Mouse (Mus musculus): ENCODE measurements around the gene Sbsn. TPM values are rescaled to one million over a fixed set of nuclear protein-coding genes. Genes with fewer than 3 reads are reported as not detected.
"Not testable (repeated sequence)": the region's sequence is repeated elsewhere in the genome, so short reads cannot be mapped to it uniquely, and the experiment has no call there.

The Sbsn gene
- total RNA-seq (2021): 100 to 1,000 TPM; 326 to 370 TPM
- long read RNA-seq, experiment 1, transcript Sbsn-203 (4 exons, 732 nt): major isoform, 163 of 284 reads
- long read RNA-seq, experiment 1, transcript Sbsn-201 (4 exons, 2,221 nt): minor isoform, 100 of 284 reads
- long read RNA-seq, experiment 1, partial matches to known transcripts: 11 of 284 reads
- long read RNA-seq, experiment 1, other reads (novel, unspliced or antisense): 4 of 284 reads
- long read RNA-seq, experiment 2, transcript Sbsn-201 (4 exons, 2,221 nt): minor isoform, 18 of 139 reads
- long read RNA-seq, experiment 2, transcript Sbsn-203 (4 exons, 732 nt): major isoform, 118 of 139 reads
- long read RNA-seq, experiment 2, partial matches to known transcripts: 0 of 139 reads
- long read RNA-seq, experiment 2, other reads (novel, unspliced or antisense): 0 of 139 reads

DNA sequence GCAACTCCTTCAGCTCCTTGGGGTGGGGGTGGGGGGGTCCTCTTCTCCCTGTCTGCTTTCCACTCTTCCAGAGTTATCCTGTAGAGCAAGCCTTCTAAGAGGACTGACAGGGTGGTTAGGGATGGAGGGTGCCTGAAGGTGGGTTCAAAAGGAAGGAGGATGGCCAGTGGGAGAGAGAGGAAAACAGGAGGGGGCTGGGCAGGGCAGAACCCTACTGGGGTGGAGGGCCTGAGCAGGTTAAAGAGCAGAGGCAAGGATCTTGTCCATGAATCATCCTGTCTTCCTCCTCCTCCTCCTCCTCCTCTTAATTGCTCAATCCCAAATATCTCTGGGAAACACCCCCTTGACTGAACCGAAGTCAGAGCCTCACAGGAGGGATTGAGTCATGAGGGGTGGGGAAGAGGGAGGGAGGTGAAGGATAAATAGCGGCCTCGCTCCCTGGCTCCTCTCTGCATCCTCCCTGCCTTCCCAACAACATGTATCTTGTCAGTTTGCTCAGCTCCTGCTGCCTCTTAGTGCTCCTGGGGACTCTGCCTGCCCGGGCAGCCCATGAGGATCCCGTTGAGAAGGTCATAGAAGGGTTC, at the start of gene Sbsn:
TSS of gene Sbsn (plus strand) at position 386 of the 584 bp plus-strand sequence.
- peak; percentile 64 to 72 for DNase-seq

DNA sequence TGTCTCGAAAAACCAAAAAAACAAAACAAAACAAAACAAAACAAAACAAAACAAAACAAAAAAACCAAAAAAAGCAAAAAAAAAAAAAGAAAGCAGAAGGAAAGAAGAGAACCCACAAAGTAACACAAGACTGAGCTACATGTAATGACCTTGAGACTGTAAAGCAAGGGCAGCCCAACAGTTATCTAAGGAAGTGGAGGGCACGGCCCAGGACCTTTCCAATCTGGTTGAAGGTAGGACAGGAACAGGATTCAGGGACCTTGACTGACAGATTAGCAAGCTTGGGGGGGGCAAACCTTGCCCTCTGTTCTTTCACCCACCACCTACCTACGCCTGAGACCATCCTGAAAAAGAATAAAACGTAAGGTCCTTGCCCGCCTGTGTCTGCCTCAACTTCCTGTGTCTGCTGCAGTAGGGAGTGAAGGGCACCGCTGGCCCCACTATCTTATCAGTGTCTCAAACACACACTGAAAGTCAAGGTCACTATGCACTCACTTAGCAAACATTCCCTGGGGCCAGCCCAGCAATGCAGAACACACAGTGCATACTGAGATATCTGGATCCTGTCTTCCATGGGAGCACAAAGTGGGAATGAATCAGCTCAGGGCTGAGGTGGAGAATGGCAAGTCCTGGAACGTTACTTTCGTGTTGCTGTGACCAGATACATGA, 44.9 kb upstream of the Sbsn start:
- peak; percentile 73 to 75 for DNase-seq

DNA sequence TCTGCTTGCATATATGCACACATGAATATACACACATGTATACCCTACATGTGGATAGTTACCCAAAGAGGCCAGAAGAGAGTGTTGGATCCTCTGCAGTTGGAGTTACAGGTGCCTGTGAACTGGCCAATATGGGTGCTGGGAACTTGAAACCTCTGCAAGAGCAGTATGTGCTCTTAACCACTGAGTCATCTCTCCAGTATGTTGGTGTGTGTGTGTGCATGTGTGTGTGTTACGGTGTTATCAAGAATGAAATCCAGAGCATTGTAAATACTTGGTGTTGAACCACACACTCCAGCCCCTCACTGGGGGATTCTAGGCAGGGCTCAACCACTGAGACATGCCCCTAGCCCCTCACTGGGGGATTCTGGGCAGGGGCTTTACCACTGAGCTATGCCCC, 43.8 kb upstream of the Sbsn start:
- DNase-seq: no peak

DNA sequence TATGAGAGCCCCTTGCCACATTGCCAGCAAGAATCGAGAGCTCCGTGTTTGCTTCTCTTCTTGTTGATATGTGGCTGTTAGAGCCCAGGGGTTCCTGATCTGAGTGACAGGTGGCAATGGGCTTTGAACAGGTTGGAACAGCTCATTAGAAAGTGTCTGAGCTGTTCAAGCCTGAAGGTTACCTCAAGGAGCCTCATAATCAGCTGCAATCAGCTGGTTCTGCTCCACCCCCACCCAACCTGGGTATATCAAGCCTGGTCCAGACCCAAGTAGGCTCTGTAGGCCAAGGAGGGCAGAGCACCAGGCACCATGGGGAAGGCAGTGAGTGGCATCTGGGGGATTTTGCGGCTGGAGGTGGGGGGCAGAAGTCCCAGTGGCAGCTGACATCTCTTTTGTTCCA, 39.3 kb upstream of the Sbsn start, which contains the start of gene Atp4a:
TSS of gene Atp4a (plus strand) at position 268 of the 400 bp plus-strand sequence.
- DNase-seq: no peak

DNA sequence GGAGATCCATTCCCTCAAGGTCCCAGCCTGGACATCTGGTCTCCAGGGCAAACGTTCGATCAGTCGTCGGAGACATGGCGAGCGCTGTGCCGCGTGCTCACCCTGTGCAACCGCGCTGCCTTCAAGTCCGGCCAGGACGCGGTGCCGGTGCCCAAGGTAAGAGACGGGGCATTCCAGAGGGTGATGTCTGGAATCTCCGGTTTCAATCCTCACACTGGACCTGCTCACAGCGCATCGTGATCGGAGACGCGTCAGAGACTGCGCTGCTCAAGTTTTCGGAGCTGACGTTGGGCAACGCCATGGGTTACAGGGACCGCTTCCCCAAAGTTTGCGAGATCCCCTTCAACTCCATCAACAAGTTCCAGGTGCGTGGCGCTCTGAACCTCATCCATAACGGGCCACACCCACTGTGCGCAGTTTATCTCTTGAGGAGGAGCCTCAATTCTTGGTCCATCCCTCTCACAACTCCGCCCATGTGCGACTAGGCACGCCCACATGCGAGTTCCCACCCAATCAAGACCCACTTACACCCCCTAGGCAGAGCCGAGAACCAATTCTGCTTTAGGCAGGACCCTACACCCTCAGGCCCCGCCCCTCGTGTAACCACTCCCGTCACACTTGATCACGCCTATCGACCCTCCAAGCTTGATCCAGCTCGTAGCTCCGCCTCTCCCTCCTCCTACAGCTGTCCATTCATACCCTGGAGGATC, 34.1 kb upstream of the Sbsn start:
- peak; percentile 91 to 94 for DNase-seq

DNA sequence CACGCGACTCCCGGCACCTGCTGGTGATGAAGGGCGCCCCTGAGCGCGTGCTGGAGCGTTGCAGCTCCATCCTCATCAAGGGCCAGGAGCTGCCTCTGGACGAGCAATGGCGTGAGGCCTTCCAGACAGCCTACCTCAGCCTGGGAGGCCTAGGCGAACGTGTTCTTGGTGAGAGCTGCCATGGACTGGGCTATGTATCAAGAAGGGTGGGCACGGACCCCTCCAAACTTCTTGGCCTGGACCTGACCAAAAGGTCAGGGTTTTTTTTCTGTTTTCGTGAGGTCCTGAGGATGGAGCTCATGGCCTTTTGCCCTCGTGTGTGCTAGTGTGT, 33.6 kb upstream of the Sbsn start:
- DNase-seq: no peak

DNA sequence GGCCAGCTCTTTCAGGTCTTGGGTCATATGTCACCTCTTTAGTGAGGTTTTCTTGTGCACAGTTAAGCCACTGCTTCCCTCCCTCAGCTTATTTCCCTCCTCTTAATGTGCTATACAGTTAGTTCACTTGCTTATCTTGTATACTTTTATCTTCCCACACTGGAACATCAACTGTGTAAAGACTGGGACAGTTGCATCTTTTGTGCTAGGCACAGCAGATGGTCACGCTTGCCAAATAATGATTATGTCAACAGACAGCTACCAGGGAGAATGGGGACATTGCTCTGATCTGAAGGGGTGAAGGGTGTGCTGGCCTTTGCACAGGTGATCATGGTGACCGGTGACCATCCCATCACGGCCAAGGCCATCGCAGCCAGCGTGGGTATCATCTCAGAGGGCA, 31.6 kb upstream of the Sbsn start:
- DNase-seq: no peak

DNA sequence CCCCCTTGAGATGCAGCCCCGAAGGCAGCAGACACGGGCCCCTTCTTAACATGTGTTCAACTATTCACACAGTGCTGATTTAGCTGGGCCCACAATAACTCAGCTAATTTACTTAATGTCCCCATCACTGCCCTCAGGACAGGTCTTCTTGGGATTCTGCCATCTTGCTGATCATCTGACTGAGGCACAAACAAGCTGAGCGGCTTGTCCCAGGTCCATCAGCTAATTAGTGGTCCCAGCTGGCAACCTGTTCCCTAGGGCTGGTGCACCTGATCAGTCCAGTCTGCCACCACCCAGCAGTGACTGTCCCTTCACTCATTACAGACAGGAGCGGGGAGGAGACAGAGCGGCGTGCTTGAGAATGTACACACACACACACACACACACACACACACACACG, 30.0 kb upstream of the Sbsn start:
- DNase-seq: no peak

DNA sequence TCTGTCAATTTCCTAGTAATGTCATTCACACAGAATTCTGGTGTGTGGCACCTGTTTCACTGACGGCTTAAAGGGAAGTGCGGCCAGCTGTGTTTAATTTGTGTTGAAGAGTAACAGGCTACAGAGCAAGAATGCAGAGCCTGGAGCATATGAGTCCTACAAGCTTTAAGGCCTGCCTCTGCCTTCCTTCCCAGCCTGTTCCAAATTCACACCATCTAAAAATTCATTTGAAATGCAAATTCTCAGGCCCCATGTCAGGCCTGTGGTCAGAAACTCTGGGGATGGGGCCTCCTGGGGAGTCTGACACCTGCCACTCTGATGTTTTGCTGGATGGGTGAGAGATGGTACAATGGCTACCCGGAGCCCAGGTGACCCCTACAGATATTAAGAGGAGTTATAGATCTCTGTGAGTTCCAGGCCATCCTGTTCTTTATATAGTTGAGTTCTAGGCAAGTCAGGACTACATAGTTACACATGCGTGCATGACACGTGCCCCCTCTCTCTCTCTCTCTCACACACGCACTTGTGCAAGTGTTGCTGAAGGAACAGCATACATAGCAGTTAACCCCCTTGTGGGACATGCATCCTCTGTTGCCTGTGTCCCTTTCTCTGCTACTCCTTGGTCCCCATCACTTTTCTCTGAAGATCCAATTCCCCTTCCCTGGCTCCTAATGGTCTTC, 27.9 kb upstream of the Sbsn start:
- no peak for DNase-seq

DNA sequence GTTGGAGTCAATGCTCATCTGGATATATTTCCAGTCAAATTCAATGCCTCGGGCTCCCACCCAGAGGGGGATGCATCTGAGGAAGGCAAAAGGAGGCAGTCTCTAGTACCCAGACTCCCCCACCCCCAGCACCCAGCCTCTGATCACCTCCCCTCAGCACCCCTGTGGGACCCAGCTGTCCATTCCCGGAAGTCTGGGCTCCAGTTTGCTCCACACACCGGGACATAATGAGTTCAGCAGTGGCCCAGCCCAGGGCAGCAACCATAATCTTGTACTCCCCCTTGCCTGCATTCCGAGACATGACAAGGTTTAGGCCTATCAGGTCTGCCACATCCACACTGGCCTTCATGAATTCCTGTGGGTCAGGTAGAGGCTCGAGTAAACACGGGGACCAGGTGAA, 23.1 kb upstream of the Sbsn start:
- no peak for DNase-seq

DNA sequence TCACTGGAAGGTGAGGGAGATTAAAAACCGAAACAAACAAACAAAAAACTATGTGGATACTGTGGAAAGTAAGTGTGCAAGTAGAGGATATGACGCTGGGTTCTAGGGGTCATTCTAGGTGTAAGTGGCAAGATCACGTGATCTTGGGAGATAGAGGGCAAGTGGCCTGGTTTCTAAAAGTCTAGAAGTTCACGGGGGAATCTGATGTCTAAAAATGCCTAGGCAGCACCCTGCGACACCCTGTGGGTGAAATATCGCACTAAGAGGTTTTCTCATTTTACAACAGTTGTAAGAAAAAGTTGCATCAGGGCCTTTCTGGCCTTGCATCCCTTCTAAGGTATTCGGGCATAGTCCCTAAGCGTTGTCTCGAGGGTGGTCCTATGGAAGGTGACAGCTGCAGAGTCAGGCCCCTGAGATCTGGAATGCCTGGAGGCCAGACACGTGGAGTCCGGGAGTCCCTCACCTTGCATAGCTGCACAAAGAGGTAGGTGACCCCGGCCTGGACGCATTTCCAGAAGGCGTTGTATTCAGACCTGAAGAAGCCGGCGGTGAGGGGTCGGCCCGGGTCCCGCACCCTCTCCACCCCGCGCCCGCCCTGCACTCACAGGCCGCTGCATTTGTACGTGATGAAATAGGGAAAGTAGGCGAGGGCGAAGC, 22.4 kb upstream of the Sbsn start:
- peak in 1 of 2 experiments; percentile 35 for DNase-seq

DNA sequence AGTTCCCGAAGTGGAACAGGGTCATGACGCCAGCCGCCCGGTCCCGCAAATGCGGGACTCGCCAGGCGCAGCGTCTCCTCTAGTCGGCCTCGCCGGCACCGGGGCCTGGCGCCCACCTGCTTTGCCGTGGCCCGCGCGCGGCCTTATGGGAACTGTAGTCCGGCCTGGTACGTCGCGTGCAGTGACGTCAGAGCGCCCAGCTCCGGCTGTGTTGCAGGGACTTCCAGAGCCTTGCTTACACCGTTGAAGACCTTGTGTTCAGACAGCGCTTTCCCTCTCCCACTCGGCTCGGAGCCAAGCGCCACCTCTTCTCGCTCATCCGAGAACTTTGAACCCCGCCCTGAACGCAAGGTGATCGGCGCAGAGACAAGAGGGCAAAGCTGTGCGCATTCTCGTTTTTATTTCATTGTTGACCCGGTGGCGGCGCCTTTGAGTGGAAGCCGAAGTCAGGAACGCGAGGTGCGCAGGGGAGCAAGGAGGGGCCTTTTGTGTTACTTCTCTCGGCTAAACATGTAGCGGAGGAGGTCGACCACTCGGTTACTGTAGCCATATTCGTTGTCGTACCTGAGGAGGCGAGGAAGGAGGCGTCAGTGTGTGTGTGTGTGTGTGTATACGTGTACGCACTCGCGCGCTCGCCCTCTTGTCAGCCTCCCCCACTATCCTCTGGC, 21.7 kb upstream of the Sbsn start, which contains the start of gene Tmem147:
TSS of gene Tmem147 (minus strand) at position 145 of the 668 bp plus-strand sequence.
- DNase-seq: peak; percentile 98

DNA sequence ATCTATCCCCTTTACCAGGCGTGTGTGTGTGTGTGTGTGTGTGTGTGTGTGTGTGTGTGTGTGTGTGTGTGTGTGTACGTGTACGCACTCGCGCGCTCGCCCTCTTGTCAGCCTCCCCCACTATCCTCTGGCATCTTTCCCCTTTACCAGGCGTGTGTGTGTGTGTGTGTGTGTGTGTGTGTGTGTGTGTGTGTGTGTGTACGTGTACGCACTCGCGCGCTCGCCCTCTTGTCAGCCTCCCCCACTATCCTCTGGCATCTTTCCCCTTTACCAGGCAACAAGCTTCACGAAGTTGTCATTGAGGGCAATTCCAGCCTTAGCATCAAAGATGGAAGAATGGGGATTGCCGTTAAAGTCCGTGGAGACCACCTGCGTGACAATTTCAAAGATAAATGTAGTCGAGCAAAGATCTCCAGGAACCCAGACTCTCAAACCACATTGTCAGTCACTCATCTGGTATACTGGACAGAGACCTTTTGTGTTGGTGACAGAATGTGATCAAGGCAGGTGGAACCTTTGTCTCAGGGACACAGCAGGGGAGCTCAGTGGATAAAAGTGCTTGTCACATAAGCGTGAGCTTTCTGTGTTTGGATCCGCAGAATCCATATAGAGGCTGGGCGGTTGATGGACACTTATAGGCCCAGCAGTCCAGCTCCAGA, 21.1 kb upstream of the Sbsn start:
- not testable (repeated sequence) for DNase-seq

DNA sequence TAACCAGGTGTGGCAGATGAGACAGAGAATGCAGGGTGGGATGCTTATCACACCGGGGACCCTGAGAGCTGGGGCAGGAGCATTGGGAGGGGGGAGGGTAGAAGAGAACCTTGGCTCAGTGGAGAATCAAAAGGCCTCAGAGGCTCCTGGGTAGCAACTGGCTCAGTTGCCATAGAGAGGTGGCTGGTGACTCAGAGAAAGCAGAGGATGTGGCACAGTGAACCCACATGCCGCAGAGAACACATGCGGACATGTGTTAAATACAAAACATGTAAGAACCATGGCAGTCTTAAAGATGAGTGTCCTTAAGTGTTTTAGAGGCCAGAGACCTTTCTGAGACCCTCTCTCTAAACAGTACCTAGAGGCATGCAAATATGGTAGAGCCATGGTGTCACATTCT, 15.1 kb upstream of the Sbsn start:
- DNase-seq: no peak

DNA sequence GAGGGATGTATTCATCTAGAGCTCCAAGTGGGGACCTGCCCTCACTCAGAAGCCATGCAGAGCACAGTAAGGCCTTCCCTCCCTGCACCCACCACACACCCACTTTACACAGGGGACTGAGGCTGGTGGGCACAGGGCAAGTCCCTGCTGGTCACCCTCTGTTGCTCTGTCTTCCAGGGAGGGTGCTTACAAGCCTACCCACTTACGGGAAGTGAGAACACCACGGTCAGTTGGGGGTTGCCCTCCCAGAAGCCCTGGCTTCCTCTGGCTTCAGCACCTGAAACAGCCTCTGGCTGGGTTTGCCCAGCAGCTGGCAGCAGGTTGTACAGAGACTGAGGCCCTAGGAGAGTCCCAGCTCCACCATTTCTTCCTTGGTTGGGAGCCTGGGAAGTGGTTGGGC, 8.7 kb upstream of the Sbsn start:
- not testable (repeated sequence) for DNase-seq

DNA sequence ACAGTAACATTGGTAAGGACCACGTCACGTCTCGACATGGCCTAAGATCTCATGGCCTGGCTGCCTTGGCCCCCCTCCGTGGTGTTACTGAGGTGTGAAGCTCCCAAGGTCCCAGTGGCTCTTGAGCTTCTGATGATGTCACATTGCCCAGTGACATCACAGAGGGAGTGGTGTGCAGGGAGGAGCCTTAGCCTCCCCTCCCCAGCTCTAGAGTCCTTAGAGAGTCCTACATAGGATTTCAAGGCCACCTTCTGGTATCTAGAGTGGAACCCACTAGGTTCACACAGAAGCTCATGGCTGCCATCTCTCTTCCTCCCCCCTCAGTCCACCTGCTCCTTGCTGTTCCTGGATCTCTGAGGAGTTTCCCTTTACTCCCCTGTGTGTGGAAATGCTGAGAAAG, 7.7 kb upstream of the Sbsn start, which contains the start of gene Gapdhs:
TSS of gene Gapdhs (minus strand) at position 65 of the 400 bp plus-strand sequence.
- not testable (repeated sequence) for DNase-seq

DNA sequence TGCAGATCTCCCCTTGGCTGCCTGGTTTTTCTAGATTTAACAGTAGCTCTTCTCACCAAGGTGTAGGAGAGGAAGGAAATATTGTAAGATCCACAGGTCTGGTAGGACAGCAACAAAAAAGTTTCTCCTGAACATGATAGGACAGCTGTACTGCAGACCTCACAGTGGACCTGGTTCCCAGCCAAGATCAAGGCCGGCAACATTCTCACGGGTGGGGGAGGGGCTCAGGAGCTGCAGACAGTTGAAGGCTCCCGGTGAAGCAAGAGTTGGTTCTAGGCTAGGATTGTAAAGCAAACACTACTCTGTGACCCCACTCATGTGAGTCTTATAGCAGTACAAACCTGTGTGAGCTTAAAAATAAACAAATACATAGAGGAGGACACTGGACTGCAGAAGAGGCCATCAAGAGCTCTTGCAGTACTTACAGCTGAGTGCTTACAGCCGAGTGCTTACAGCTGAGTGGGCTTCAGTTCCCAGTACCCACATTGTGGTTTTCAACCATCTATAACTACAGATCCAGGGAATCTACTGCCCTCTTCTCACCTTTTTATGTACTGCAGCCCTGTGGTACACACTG, 7.2 kb upstream of the Sbsn start:
- peak; percentile 75 to 79 for DNase-seq

DNA sequence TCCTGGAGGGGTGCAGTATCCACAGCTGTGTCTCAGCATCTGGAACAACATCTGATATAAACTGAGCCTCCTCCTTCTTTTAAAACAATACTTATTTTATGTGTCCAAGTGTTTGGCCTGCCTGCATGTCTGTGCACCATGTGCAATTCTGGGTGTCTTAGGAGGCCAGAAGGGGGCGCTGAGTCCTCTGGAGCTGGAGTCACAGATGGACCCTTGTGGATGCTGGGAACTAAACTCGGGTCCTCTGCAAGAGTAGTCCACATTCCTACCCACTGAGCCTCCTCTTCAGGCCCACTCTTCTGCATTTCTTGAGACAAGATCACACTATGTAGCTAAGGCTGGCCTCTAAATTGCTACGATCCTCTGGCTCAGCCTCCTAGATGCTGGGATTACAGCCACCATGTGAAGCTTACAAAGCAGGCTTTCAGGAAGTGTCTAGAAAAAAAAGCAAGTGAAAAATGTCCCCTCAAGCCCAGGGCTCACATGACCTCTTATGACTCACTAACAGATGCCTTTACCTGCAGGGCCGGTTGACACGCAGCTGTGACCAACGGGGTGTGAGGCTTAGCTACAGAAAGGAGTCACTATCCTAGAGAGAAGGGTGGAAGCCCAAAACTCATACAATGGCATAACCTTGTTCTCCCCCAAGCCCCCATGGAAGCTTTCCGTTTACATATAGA, 3.6 kb upstream of the Sbsn start:
- no peak for DNase-seq
